Mouse (Mus musculus) limb, embryonic 13.5 days (tissue): ENCODE measurements around the gene Cacna1e. TPM values are rescaled to one million over a fixed set of nuclear protein-coding genes. Genes with fewer than 3 reads are reported as not detected.

Experiments used
- ATAC-seq: fragments of 200-750 bp; cut with Nextera tagmentation; 2 replicates; pipeline ENCODE4 v1.8.0; 2017; ENCODE audit warnings: low read depth, moderate number of reproducible peaks, moderate TSS enrichment; ENCODE audit not compliant: low FRiP score
- H3K27ac ChIP-seq: fragments of 300-500 bp; sonication (generic); 2 replicates; pipeline ENCODE4 v1.5.1; 2015; ENCODE audit warnings: inconsistent platforms, mild to moderate bottlenecking, moderate library complexity
- H3K27me3 ChIP-seq: fragments of 300-500 bp; sonication (generic); 2 replicates; pipeline ENCODE4 v1.6.1; 2015; ENCODE audit warnings: mild to moderate bottlenecking, inconsistent platforms
- H3K36me3 ChIP-seq: fragments of 300-500 bp; sonication (generic); 2 replicates; pipeline ENCODE4 v1.6.1; 2015; ENCODE audit warnings: inconsistent platforms, mild to moderate bottlenecking, moderate library complexity
- H3K4me1 ChIP-seq: fragments of 300-500 bp; sonication (generic); 2 replicates; pipeline ENCODE4 v1.6.1; 2015; ENCODE audit warnings: inconsistent platforms
- H3K4me2 ChIP-seq: fragments of 300-500 bp; sonication (generic); replicated peaks from 2 replicates; pipeline ENCODE4 v1.6.1; 2015; ENCODE audit warnings: inconsistent platforms, mild to moderate bottlenecking, moderate library complexity
- H3K4me3 ChIP-seq: fragments of 300-500 bp; sonication (generic); 2 replicates; pipeline ENCODE4 v1.5.1; 2015; ENCODE audit warnings: moderate library complexity, mild to moderate bottlenecking, inconsistent platforms
- H3K9ac ChIP-seq: fragments of 300-500 bp; sonication (generic); 2 replicates; pipeline ENCODE4 v1.6.1; 2015; ENCODE audit warnings: mild to moderate bottlenecking, inconsistent platforms
- H3K9me3 ChIP-seq: fragments of 300-500 bp; sonication (generic); 2 replicates; pipeline ENCODE4 v1.6.1; 2016; ENCODE audit warnings: inconsistent platforms
- WGBS: fragments of 180-500 bp; shearing (Covaris S2); methylation state at CpG from one replicate; pipeline ENCODE4 v1.1.7; 2015; 5-methylcytosine and 5-hydroxymethylcytosine counted together
- polyA plus RNA-seq: library from polyadenylated mRNA; unstranded; fragments of >200 nt; fragmentation: Nextera tagmentation; extraction: Ambion mirVana; gene quantifications from 2 replicates; pipeline ENCODE4 v1.2.1, GENCODE M21; 2015

Gene Cacna1e
- polyA plus RNA-seq, 1 experiment from 2014 or later, result 1.0 TPM

GRCm38 (mm10) chr1:154461521-154461920 lies 422.8 kb downstream of the Cacna1e start:
- Histone ChIP-seq H3K4me2 (no peak overlapping the region), H3K4me3 (no peak overlapping the region), H3K9ac (no peak overlapping the region), H3K27ac (no peak overlapping the region), H3K9me3 (no peaks in the 10 kb centered on the region), H3K36me3 (no peaks in the 10 kb centered on the region), H3K27me3 (no peaks in the 10 kb centered on the region), H3K4me1 (no peaks in the 10 kb centered on the region)
- 61% methylated on average over 5 of the region's 5 CpGs for WGBS
- no peak for ATAC-seq

GRCm38 (mm10) chr1:154460067-154460466 lies 424.2 kb downstream of the Cacna1e start:
- Histone ChIP-seq H3K4me3 (no peak overlapping the region), H3K4me1 (no peaks in the 10 kb centered on the region), H3K27me3 (no peaks in the 10 kb centered on the region), H3K9ac (no peak overlapping the region), H3K36me3 (no peaks in the 10 kb centered on the region), H3K4me2 (no peak overlapping the region), H3K27ac (no peak overlapping the region), H3K9me3 (no peaks in the 10 kb centered on the region)
- no peak for ATAC-seq
- WGBS, result 82% methylated on average over 7 of the region's 7 CpGs

- Histone ChIP-seq H3K27ac (no peak overlapping the region), H3K4me3 (no peak overlapping the region), H3K9me3 (no peaks in the 10 kb centered on the region), H3K4me2 (no peak overlapping the region), H3K36me3 (no peaks in the 10 kb centered on the region), H3K9ac (no peak overlapping the region), H3K27me3 (no peaks in the 10 kb centered on the region), H3K4me1 (no peaks in the 10 kb centered on the region)
- WGBS, result 80% methylated on average over 2 of the region's 2 CpGs
- ATAC-seq, result no peak
Observed at GRCm38 (mm10) chr1:154458601-154459000, 425.7 kb downstream of the Cacna1e start.

GRCm38 (mm10) chr1:154450799-154451198 lies 433.5 kb downstream of the Cacna1e start:
- Histone ChIP-seq H3K9me3 (no peaks in the 10 kb centered on the region), H3K4me2 (no peak overlapping the region), H3K27ac (no peak overlapping the region), H3K4me3 (no peak overlapping the region), H3K27me3 (no peaks in the 10 kb centered on the region), H3K36me3 (no peaks in the 10 kb centered on the region), H3K9ac (no peak overlapping the region), H3K4me1 (no peaks in the 10 kb centered on the region)
- WGBS, result 89% methylated on average over 3 of the region's 3 CpGs
- no peak for ATAC-seq

- H3K4me2 ChIP-seq, result no peak overlapping the region
- whole genome bisulfite sequencing, result 60% methylated on average over 3 of the region's 3 CpGs
- H3K27me3 ChIP-seq, result no peaks in the 10 kb centered on the region
- no peaks in the 10 kb centered on the region for H3K9me3 ChIP-seq
- H3K9ac ChIP-seq, result no peak overlapping the region
- ATAC-seq, result no peak
- H3K4me1 ChIP-seq, result no peaks in the 10 kb centered on the region
- no peak overlapping the region for H3K27ac ChIP-seq
- H3K36me3 ChIP-seq, result no peaks in the 10 kb centered on the region
- H3K4me3 ChIP-seq, result no peak overlapping the region
Observed at GRCm38 (mm10) chr1:154446456-154446855, 437.8 kb downstream of the Cacna1e start.

GRCm38 (mm10) chr1:154433520-154433919 lies 450.8 kb downstream of the Cacna1e start:
- Histone ChIP-seq H3K9ac (no peak overlapping the region), H3K4me3 (no peak overlapping the region), H3K4me1 (no peaks in the 10 kb centered on the region), H3K36me3 (no peaks in the 10 kb centered on the region), H3K9me3 (no peaks in the 10 kb centered on the region), H3K4me2 (no peak overlapping the region), H3K27ac (no peak overlapping the region), H3K27me3 (no peaks in the 10 kb centered on the region)
- WGBS, result 91% methylated on average over 1 of the region's 1 CpGs
- ATAC-seq, result no peak

GRCm38 (mm10) chr1:154433112-154433511 lies 451.2 kb downstream of the Cacna1e start:
- Histone ChIP-seq H3K4me1 (no peaks in the 10 kb centered on the region), H3K27ac (no peak overlapping the region), H3K9me3 (no peaks in the 10 kb centered on the region), H3K9ac (no peak overlapping the region), H3K36me3 (no peaks in the 10 kb centered on the region), H3K4me2 (no peak overlapping the region), H3K27me3 (no peaks in the 10 kb centered on the region), H3K4me3 (no peak overlapping the region)
- ATAC-seq, result no peak
- 82% methylated on average over 1 of the region's 1 CpGs for WGBS

GRCm38 (mm10) chr1:154428276-154428675 lies 456.0 kb downstream of the Cacna1e start:
- no peaks in the 10 kb centered on the region for H3K9me3 ChIP-seq
- 79% methylated on average over 7 of the region's 7 CpGs for WGBS
- H3K36me3 ChIP-seq, result no peaks in the 10 kb centered on the region
- no peak overlapping the region for H3K9ac ChIP-seq
- H3K27ac ChIP-seq, result no peak overlapping the region
- H3K4me2 ChIP-seq, result no peak overlapping the region
- no peaks in the 10 kb centered on the region for H3K27me3 ChIP-seq
- H3K4me1 ChIP-seq, result no peaks in the 10 kb centered on the region
- no peak overlapping the region for H3K4me3 ChIP-seq
- no peak for ATAC-seq

- no peaks in the 10 kb centered on the region for H3K36me3 ChIP-seq
- WGBS, result 64% methylated on average over 5 of the region's 5 CpGs
- H3K4me3 ChIP-seq, result no peak overlapping the region
- H3K9me3 ChIP-seq, result no peaks in the 10 kb centered on the region
- no peak overlapping the region for H3K27ac ChIP-seq
- ATAC-seq, result no peak
- no peaks in the 10 kb centered on the region for H3K27me3 ChIP-seq
- 0 out of 2 replicates have a peak, but pooled peaks cover 3% of the 10 kb centered on the region for H3K4me1 ChIP-seq
- H3K9ac ChIP-seq, result no peak overlapping the region
- no peak overlapping the region for H3K4me2 ChIP-seq
Observed at GRCm38 (mm10) chr1:154418278-154418677, 466.0 kb downstream of the Cacna1e start.

GRCm38 (mm10) chr1:154416384-154417155 lies 467.7 kb downstream of the Cacna1e start:
- no peak for ATAC-seq
- no peak overlapping the region for H3K9ac ChIP-seq
- WGBS, result 58% methylated on average over 20 of the region's 20 CpGs
- no peaks in the 10 kb centered on the region for H3K36me3 ChIP-seq
- H3K4me3 ChIP-seq, result no peak overlapping the region
- H3K4me2 ChIP-seq, result no peak overlapping the region
- no peaks in the 10 kb centered on the region for H3K9me3 ChIP-seq
- H3K27ac ChIP-seq, result no peak overlapping the region
- H3K4me1 ChIP-seq, result 0 out of 2 replicates have a peak, but pooled peaks cover 3% of the 10 kb centered on the region
- no peaks in the 10 kb centered on the region for H3K27me3 ChIP-seq

GRCm38 (mm10) chr1:154415826-154416225 lies 468.5 kb downstream of the Cacna1e start:
- Histone ChIP-seq H3K27ac (no peak overlapping the region), H3K9ac (no peak overlapping the region), H3K4me1 (0 out of 2 replicates have a peak, but pooled peaks cover 3% of the 10 kb centered on the region), H3K4me3 (no peak overlapping the region), H3K36me3 (no peaks in the 10 kb centered on the region), H3K27me3 (no peaks in the 10 kb centered on the region), H3K4me2 (no peak overlapping the region), H3K9me3 (no peaks in the 10 kb centered on the region)
- 88% methylated on average over 10 of the region's 10 CpGs for WGBS
- ATAC-seq, result no peak

- Histone ChIP-seq H3K4me3 (no peak overlapping the region), H3K4me1 (0 out of 2 replicates have a peak, but pooled peaks cover 3% of the 10 kb centered on the region), H3K36me3 (no peaks in the 10 kb centered on the region), H3K27ac (no peak overlapping the region), H3K27me3 (no peaks in the 10 kb centered on the region), H3K9me3 (no peaks in the 10 kb centered on the region), H3K4me2 (no peak overlapping the region), H3K9ac (no peak overlapping the region)
- 66% methylated on average over 3 of the region's 3 CpGs for WGBS
- ATAC-seq, result no peak
Observed at GRCm38 (mm10) chr1:154413138-154413537, 471.2 kb downstream of the Cacna1e start.

GRCm38 (mm10) chr1:154409051-154409450 lies 475.2 kb downstream of the Cacna1e start:
- no peak overlapping the region for H3K9ac ChIP-seq
- 88% methylated on average over 2 of the region's 2 CpGs for WGBS
- no peak for ATAC-seq
- H3K36me3 ChIP-seq, result no peaks in the 10 kb centered on the region
- H3K9me3 ChIP-seq, result no peaks in the 10 kb centered on the region
- no peak overlapping the region for H3K4me3 ChIP-seq
- H3K27me3 ChIP-seq, result no peaks in the 10 kb centered on the region
- H3K4me2 ChIP-seq, result no peak overlapping the region
- no peaks in the 10 kb centered on the region for H3K4me1 ChIP-seq
- H3K27ac ChIP-seq, result no peak overlapping the region
